Mouse (Mus musculus): Measurements from ENCODE around the gene Klhl40. TPM values are rescaled to one million over a fixed set of nuclear protein-coding genes. Genes with fewer than 3 reads are reported as not detected.

Klhl40 gene
- polyA plus RNA-seq, 1 experiment from 2014 or later: 1.5 TPM

DNA sequence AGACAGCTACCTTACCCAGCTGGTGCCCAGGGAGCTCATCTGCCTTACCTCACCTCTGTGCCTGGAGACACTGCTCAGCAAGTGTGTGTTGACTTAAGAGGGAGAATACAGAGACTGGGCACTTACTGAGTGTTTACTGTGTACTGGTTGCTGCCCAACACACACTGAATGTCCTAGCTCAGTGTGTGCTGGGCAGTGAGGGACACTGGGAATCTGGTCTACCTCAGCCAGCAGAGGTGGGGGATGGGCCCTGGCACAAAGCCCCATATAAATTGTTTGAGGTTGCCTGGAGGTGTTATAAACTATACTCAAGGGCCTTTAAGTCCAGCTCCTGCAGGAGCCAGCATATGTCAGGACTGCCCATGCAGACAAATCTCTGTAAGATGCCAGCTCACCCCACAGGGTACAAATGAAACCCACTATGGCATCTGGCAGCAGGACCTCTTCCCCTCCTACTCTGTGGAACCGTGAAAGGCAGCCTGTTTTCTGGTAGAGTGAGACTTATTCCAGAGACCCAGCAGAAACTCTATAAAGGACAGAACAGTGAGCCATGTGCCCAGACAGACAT, 17.6 kb downstream of the Klhl40 start:
- no peaks in the 10 kb centered on the region for H3K36me3 ChIP-seq (ENCODE audit: control insufficient read depth, insufficient read depth)
- H3K4me2 ChIP-seq (ENCODE audit: low read depth, low read length): no peak overlapping the region
- H3K9me3 ChIP-seq (replicated peaks; ENCODE audit: control insufficient read depth, low read length): no peaks in the 10 kb centered on the region
- H3K27me3 ChIP-seq (ENCODE audit: control insufficient read depth, insufficient read depth, low read depth, low read length): no peaks in the 10 kb centered on the region
- no peaks in the 10 kb centered on the region; the same call in 1 of the 2 replicates for H3K4me1 ChIP-seq (ENCODE audit: control insufficient read depth, low read depth, low read length)
- H3K9ac ChIP-seq (ENCODE audit: low read depth, low read length): no peak overlapping the region
- ATAC-seq (ENCODE audit: low read depth): no peak
- no peak overlapping the region for H3K4me3 ChIP-seq (ENCODE audit: low read depth, low read length)
- WGBS (ENCODE audit: insufficient replicate concordance): 38% methylated on average over 1 of the region's 1 CpGs
- H3K27ac ChIP-seq (ENCODE audit: low read length): no peak overlapping the region

GRCm38 (mm10) chr9:121797722-121798121, 20.3 kb downstream of the Klhl40 start:
- Histone ChIP-seq H3K4me1 (ENCODE audit: control insufficient read depth, low read depth, low read length) (no peaks in the 10 kb centered on the region; the same call in 1 of the 2 replicates), H3K9me3 (replicated peaks; ENCODE audit: control insufficient read depth, low read length) (no peaks in the 10 kb centered on the region), H3K4me2 (ENCODE audit: low read depth, low read length) (no peak overlapping the region), H3K27me3 (ENCODE audit: control insufficient read depth, insufficient read depth, low read depth, low read length) (no peaks in the 10 kb centered on the region), H3K36me3 (ENCODE audit: control insufficient read depth, insufficient read depth) (no peaks in the 10 kb centered on the region), H3K27ac (ENCODE audit: low read length) (no peak overlapping the region), H3K4me3 (ENCODE audit: low read depth, low read length) (no peak overlapping the region), H3K9ac (ENCODE audit: low read depth, low read length) (no peak overlapping the region)
- 31% methylated on average over 12 of the region's 12 CpGs for WGBS (ENCODE audit: insufficient replicate concordance)
- no peak for ATAC-seq (ENCODE audit: low read depth)

DNA sequence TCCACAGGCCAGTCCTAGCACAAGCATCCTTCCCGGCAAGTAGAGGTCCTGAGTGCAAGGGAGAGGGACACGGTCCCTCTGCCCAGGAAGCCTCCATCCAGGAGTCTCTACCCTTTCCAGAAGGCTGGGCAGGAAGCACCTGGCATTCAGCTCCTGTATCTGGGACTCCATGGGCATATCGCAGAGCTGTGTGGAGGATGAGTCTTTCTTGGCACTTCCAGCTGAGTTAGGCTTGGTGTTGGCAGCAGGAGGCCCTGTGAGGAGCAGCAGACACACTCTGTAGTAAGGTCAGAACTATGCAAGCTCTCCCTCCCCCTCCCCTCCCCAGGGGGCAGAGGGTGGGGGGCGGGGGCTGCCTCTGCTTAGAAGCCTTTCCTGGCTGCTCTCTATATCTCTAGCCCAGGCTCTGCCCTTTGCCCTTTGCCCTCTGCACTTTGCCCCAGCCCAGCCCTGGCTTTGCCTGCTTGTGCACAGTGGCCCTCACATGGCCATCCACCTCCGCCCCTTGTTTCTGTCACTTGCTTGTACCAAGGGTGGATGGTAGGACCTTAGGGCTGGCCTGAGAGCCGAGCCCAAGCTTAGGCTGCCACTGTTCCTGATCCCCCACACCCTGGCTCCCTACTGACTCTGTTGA, 21.6 kb downstream of the Klhl40 start:
- no peaks in the 10 kb centered on the region; the same call in 1 of the 2 replicates for H3K4me1 ChIP-seq (ENCODE audit: control insufficient read depth, low read depth, low read length)
- no peak overlapping the region for H3K4me2 ChIP-seq (ENCODE audit: low read depth, low read length)
- no peaks in the 10 kb centered on the region for H3K27me3 ChIP-seq (ENCODE audit: control insufficient read depth, insufficient read depth, low read depth, low read length)
- H3K27ac ChIP-seq (ENCODE audit: low read length): no peak overlapping the region
- no peaks in the 10 kb centered on the region for H3K36me3 ChIP-seq (ENCODE audit: control insufficient read depth, insufficient read depth)
- ATAC-seq (ENCODE audit: low read depth): peak; percentile 28; the same call in 1 of the 2 replicates
- H3K4me3 ChIP-seq (ENCODE audit: low read depth, low read length): no peak overlapping the region
- no peak overlapping the region for H3K9ac ChIP-seq (ENCODE audit: low read depth, low read length)
- 34% methylated on average over 6 of the region's 6 CpGs for WGBS (ENCODE audit: insufficient replicate concordance)
- no peaks in the 10 kb centered on the region for H3K9me3 ChIP-seq (replicated peaks; ENCODE audit: control insufficient read depth, low read length)

- WGBS (ENCODE audit: insufficient replicate concordance): 33% methylated on average over 7 of the region's 7 CpGs
- H3K9me3 ChIP-seq (replicated peaks; ENCODE audit: control insufficient read depth, low read length): no peaks in the 10 kb centered on the region
- no peak for ATAC-seq (ENCODE audit: low read depth)
- H3K4me3 ChIP-seq (ENCODE audit: low read depth, low read length): no peak overlapping the region
- H3K36me3 ChIP-seq (ENCODE audit: control insufficient read depth, insufficient read depth): no peaks in the 10 kb centered on the region
- no peaks in the 10 kb centered on the region; the same call in 1 of the 2 replicates for H3K4me1 ChIP-seq (ENCODE audit: control insufficient read depth, low read depth, low read length)
- H3K27me3 ChIP-seq (ENCODE audit: control insufficient read depth, insufficient read depth, low read depth, low read length): no peaks in the 10 kb centered on the region
- H3K27ac ChIP-seq (ENCODE audit: low read length): no peak overlapping the region
- no peak overlapping the region for H3K4me2 ChIP-seq (ENCODE audit: low read depth, low read length)
- H3K9ac ChIP-seq (ENCODE audit: low read depth, low read length): no peak overlapping the region
Measured at GRCm38 (mm10) chr9:121802747-121803146, 25.3 kb downstream of the Klhl40 start.

DNA sequence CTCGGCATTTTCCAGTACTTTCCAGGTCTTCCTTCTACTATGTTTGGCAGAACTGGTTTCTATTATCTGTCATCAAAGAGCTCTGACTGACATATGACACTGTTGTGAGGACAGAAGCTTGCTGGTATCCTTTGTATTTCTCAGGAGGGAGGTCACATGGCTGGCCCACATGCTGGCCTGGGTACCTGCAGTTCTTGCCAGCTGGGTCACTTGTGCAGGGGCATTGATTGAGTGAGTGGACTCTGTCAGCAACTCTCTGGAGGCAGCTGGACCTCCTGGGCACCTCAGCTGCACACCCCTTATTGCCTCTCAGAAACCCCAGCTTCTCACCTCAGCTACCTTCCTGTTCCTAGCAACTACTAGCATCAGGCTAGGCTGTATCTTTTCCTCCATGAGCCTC, 30.1 kb downstream of the Klhl40 start:
- H3K4me2 ChIP-seq (ENCODE audit: low read depth, low read length): no peak overlapping the region
- H3K4me3 ChIP-seq (ENCODE audit: low read depth, low read length): no peak overlapping the region
- no peak overlapping the region for H3K27ac ChIP-seq (ENCODE audit: low read length)
- H3K9me3 ChIP-seq (replicated peaks; ENCODE audit: control insufficient read depth, low read length): no peaks in the 10 kb centered on the region
- no peaks in the 10 kb centered on the region for H3K36me3 ChIP-seq (ENCODE audit: control insufficient read depth, insufficient read depth)
- 59% methylated on average over 1 of the region's 1 CpGs for WGBS (ENCODE audit: insufficient replicate concordance)
- H3K27me3 ChIP-seq (ENCODE audit: control insufficient read depth, insufficient read depth, low read depth, low read length): no peaks in the 10 kb centered on the region
- ATAC-seq (ENCODE audit: low read depth): no peak
- H3K9ac ChIP-seq (ENCODE audit: low read depth, low read length): no peak overlapping the region
- H3K4me1 ChIP-seq (ENCODE audit: control insufficient read depth, low read depth, low read length): no peaks in the 10 kb centered on the region

DNA sequence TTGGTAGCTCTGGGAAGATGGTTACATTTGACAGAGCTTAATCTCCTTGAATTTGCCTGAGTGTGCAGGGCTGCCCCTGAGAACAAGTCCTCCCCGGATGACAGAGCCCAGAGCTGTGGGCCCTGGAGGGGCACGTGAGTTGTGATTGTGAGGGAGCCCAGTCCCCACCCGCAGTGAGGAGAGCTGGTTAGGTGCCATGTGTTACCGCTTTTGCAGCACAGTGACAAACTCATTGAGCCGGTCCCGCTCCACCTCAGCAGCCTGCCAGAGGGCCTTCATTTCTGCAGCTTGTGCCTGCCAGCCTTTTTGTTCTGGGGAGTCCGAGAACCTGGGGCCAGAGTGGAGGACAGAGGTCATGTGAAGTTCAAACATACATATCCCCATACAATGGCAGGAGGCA, 30.5 kb downstream of the Klhl40 start:
- no peak for ATAC-seq (ENCODE audit: low read depth)
- Histone ChIP-seq H3K4me1 (ENCODE audit: control insufficient read depth, low read depth, low read length) (no peaks in the 10 kb centered on the region), H3K36me3 (ENCODE audit: control insufficient read depth, insufficient read depth) (no peaks in the 10 kb centered on the region), H3K27ac (ENCODE audit: low read length) (no peak overlapping the region), H3K9me3 (replicated peaks; ENCODE audit: control insufficient read depth, low read length) (no peaks in the 10 kb centered on the region), H3K4me3 (ENCODE audit: low read depth, low read length) (no peak overlapping the region), H3K27me3 (ENCODE audit: control insufficient read depth, insufficient read depth, low read depth, low read length) (no peaks in the 10 kb centered on the region), H3K9ac (ENCODE audit: low read depth, low read length) (no peak overlapping the region), H3K4me2 (ENCODE audit: low read depth, low read length) (no peak overlapping the region)
- 61% methylated on average over 7 of the region's 7 CpGs for WGBS (ENCODE audit: insufficient replicate concordance)

DNA sequence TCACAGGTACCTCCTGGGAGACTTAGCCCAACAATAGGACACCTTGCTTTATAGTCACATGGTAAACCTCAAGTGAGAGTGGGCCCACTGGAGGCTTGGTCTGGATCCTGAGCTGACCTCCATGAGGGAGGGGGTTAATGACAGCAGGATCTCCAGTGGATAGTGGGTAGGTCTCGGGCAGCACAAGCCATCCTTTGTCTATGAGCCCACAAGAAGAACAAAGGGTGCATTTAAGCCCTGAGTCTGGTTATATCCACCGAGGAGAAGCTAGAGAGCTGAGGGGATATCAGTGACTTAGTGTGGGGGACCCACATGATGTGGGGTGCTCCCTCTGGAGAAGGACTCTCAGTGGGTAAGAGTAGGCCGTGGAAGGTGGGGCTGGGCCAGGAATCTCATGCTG, 31.1 kb downstream of the Klhl40 start:
- WGBS (ENCODE audit: insufficient replicate concordance): 60% methylated on average over 3 of the region's 3 CpGs
- Histone ChIP-seq H3K9me3 (replicated peaks; ENCODE audit: control insufficient read depth, low read length) (no peaks in the 10 kb centered on the region), H3K27me3 (ENCODE audit: control insufficient read depth, insufficient read depth, low read depth, low read length) (no peaks in the 10 kb centered on the region), H3K4me1 (ENCODE audit: control insufficient read depth, low read depth, low read length) (no peaks in the 10 kb centered on the region), H3K4me2 (ENCODE audit: low read depth, low read length) (no peak overlapping the region), H3K9ac (ENCODE audit: low read depth, low read length) (no peak overlapping the region), H3K27ac (ENCODE audit: low read length) (no peak overlapping the region), H3K4me3 (ENCODE audit: low read depth, low read length) (no peak overlapping the region), H3K36me3 (ENCODE audit: control insufficient read depth, insufficient read depth) (no peaks in the 10 kb centered on the region)
- no peak for ATAC-seq (ENCODE audit: low read depth)

GRCm38 (mm10) chr9:121810081-121810821, 32.8 kb downstream of the Klhl40 start:
- no peaks in the 10 kb centered on the region for H3K4me1 ChIP-seq (ENCODE audit: control insufficient read depth, low read depth, low read length)
- no peaks in the 10 kb centered on the region for H3K9me3 ChIP-seq (replicated peaks; ENCODE audit: control insufficient read depth, low read length)
- no peaks in the 10 kb centered on the region for H3K27me3 ChIP-seq (ENCODE audit: control insufficient read depth, insufficient read depth, low read depth, low read length)
- no peak overlapping the region for H3K4me3 ChIP-seq (ENCODE audit: low read depth, low read length)
- 54% methylated on average over 15 of the region's 15 CpGs for WGBS (ENCODE audit: insufficient replicate concordance)
- H3K4me2 ChIP-seq (ENCODE audit: low read depth, low read length): no peak overlapping the region
- no peak overlapping the region for H3K27ac ChIP-seq (ENCODE audit: low read length)
- no peak for ATAC-seq (ENCODE audit: low read depth)
- H3K36me3 ChIP-seq (ENCODE audit: control insufficient read depth, insufficient read depth): no peaks in the 10 kb centered on the region
- H3K9ac ChIP-seq (ENCODE audit: low read depth, low read length): no peak overlapping the region

DNA sequence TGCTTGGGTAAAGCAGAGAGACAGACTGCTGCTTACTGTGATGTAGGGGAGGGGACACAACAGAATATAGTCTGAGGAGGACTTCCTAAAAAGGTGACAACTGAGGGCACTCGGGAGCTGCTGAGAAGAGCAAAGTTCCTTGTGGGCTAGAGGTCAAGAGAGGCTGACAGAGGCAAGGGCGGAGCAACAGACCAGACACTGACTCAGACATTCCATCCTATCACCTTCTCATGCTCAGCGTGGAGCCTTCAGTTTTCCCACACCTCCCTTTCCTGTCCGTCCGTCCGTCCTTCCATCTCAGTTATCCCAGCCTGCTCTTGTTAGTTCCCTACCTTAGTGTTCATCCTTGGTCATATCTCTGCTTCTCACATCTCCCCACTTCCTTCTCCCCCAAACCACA, 37.8 kb downstream of the Klhl40 start:
- no peaks in the 10 kb centered on the region for H3K27me3 ChIP-seq (ENCODE audit: control insufficient read depth, insufficient read depth, low read depth, low read length)
- ATAC-seq (ENCODE audit: low read depth): no peak
- no peak overlapping the region for H3K27ac ChIP-seq (ENCODE audit: low read length)
- H3K4me3 ChIP-seq (ENCODE audit: low read depth, low read length): no peak overlapping the region
- WGBS (ENCODE audit: insufficient replicate concordance): 7% methylated on average over 6 of the region's 6 CpGs
- H3K36me3 ChIP-seq (ENCODE audit: control insufficient read depth, insufficient read depth): no peaks in the 10 kb centered on the region
- no peak overlapping the region for H3K4me2 ChIP-seq (ENCODE audit: low read depth, low read length)
- H3K9me3 ChIP-seq (replicated peaks; ENCODE audit: control insufficient read depth, low read length): no peaks in the 10 kb centered on the region
- no peak overlapping the region for H3K9ac ChIP-seq (ENCODE audit: low read depth, low read length)
- H3K4me1 ChIP-seq (ENCODE audit: control insufficient read depth, low read depth, low read length): no peaks in the 10 kb centered on the region

Data from liver, embryonic 16.5 days (tissue).